Mouse (Mus musculus) embryonic fibroblast, embryonic 13.5 days (primary cell): ENCODE results near the gene Uap1.

Experiments
- CTCF ChIP-seq: IDR thresholded peaks from 2 replicates; pipeline ENCODE4 v1.5.1; 2011; ENCODE audit warnings: mild to moderate bottlenecking, control low read depth, low read length, moderate library complexity, borderline replicate concordance; ENCODE audit not compliant: insufficient read depth
- POLR2A ChIP-seq: IDR thresholded peaks from 2 replicates; pipeline ENCODE4 v1.6.1; 2011; ENCODE audit warnings: low read depth, mild to moderate bottlenecking, control low read depth, low read length, moderate library complexity

DNA sequence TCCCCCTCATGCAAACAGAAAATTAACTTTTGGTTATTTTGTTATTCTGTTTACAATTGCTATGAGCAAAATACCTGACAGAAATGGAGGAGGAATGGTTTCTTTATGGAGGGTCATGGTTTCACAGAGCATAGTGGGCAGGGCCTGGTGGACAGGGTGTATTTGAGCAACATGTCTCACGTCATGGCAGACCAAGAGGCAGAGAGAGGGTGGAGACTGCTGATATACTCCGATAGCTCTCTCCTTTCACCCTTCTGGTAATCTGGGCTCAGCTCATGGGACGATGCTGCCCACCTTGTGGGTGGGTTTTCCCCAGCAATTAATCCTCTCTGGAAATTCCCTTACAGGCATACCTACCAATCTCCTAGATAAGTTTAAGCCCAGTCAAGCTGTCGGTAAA, 15.5 kb upstream of the Uap1 start:
- TF ChIP-seq POLR2A: no peak
- TF ChIP-seq CTCF: no peak
